Mouse (Mus musculus) heart, postnatal 25 days (tissue): ENCODE measurements around the gene Spta1. TPM values are rescaled to one million over a fixed set of nuclear protein-coding genes. Genes with fewer than 3 reads are reported as not detected.

Experiments
- DNase-seq: peaks from one replicate; pipeline ENCODE4 v3.0.0; 2022; ENCODE audit warnings: low spot score
- intact Hi-C: fragments of 180-260 bp; cut with DNase I; formaldehyde crosslinking; loops from one replicate; pipeline ENCODE4 v1.15.1; 2025
- total RNA-seq, 2 experiments: library from RNA; stranded (reverse); gene quantifications; 2 replicates each; pipeline ENCODE4 v1.2.3; 2021

The Spta1 gene
- total RNA-seq: 10 to 100 TPM; 11.5 to 11.7 TPM

GRCm38 (mm10) chr1:174172605-174173004, at the start of gene Spta1:
Spta1 (plus strand) TSS chr1:174172776.
- intact Hi-C loops: no loop called here
- no peak for DNase-seq

- DNase-seq: no peak
- intact Hi-C loops: no loop called here
Measured at GRCm38 (mm10) chr1:174131217-174131616, 41.4 kb upstream of the Spta1 start, which contains the start of gene Olfr424. Olfr424 (plus strand) TSS chr1:174131517.

- intact Hi-C loops: no loop called here
- no peak for DNase-seq
Measured at GRCm38 (mm10) chr1:174131999-174132398, 40.6 kb upstream of the Spta1 start.

GRCm38 (mm10) chr1:174141384-174141783, 31.2 kb upstream of the Spta1 start:
- DNase-seq: no peak
- intact Hi-C loops: no loop called here

GRCm38 (mm10) chr1:174146696-174147095, 25.9 kb upstream of the Spta1 start:
- no peak for DNase-seq
- intact Hi-C loops: no loop called here

- intact Hi-C loops: no loop called here
- no peak for DNase-seq
Measured at GRCm38 (mm10) chr1:174149289-174149688, 23.3 kb upstream of the Spta1 start.

- no peak for DNase-seq
- intact Hi-C loops: no loop called here
Measured at GRCm38 (mm10) chr1:174155333-174155732, 17.2 kb upstream of the Spta1 start, which contains the start of gene Olfr420. Olfr420 (plus strand) TSS chr1:174155633.

GRCm38 (mm10) chr1:174157622-174158021, 15.0 kb upstream of the Spta1 start:
- no peak for DNase-seq
- intact Hi-C loops: no loop called here

- intact Hi-C loops: no loop called here
- DNase-seq: no peak
Measured at GRCm38 (mm10) chr1:174158512-174158911, 14.1 kb upstream of the Spta1 start.

GRCm38 (mm10) chr1:174159095-174159494, 13.5 kb upstream of the Spta1 start:
- intact Hi-C loops: no loop called here
- DNase-seq: no peak

- DNase-seq: no peak
- intact Hi-C loops: no loop called here
Measured at GRCm38 (mm10) chr1:174169024-174169423, 3.6 kb upstream of the Spta1 start.

GRCm38 (mm10) chr1:174170706-174171501, 1.7 kb upstream of the Spta1 start:
- no peak for DNase-seq
- intact Hi-C loops: no loop called here

- peak; percentile 15 for DNase-seq
Measured at GRCm38 (mm10) chr1:174171537-174171936, 1.0 kb upstream of the Spta1 start.

GRCm38 (mm10) chr1:174204699-174205098, 32.1 kb downstream of the Spta1 start:
- DNase-seq: no peak
- intact Hi-C loops: no loop called here

More at GRCm38 (mm10) chr1:174171537-174171936, 1.0 kb upstream of the Spta1 start:
- intact Hi-C loops: no loop called here

- no peak for DNase-seq
Measured at GRCm38 (mm10) chr1:174212286-174212685, 39.7 kb downstream of the Spta1 start.

GRCm38 (mm10) chr1:174215270-174216038, 42.9 kb downstream of the Spta1 start:
- no peak for DNase-seq
- intact Hi-C loops: no loop called here

More at GRCm38 (mm10) chr1:174212286-174212685, 39.7 kb downstream of the Spta1 start:
- intact Hi-C loops: no loop called here

- intact Hi-C loops: no loop called here
- DNase-seq: no peak
Measured at GRCm38 (mm10) chr1:174216528-174217204, 44.1 kb downstream of the Spta1 start.

GRCm38 (mm10) chr1:174239916-174240315, 67.3 kb downstream of the Spta1 start:
- DNase-seq: no peak

GRCm38 (mm10) chr1:174244621-174245020, 72.0 kb downstream of the Spta1 start:
- DNase-seq: no peak
- intact Hi-C loops: no loop called here

More at GRCm38 (mm10) chr1:174239916-174240315, 67.3 kb downstream of the Spta1 start:
- intact Hi-C loops: no loop called here

GRCm38 (mm10) chr1:174246080-174246479, 73.5 kb downstream of the Spta1 start:
- intact Hi-C loops: no loop called here
- DNase-seq: no peak
